Mouse (Mus musculus): ENCODE data around the gene 4930522L14Rik.
"Not testable (repeated sequence)": the region's sequence is repeated elsewhere in the genome, so short reads cannot be mapped to it uniquely, and the experiment has no call there.

GRCm38 (mm10) chr5:109799948-109800347 lies 48.3 kb upstream of the 4930522L14Rik start:
- not testable (repeated sequence) for TF ChIP-seq FLI1 (IDR thresholded peaks at IDR 0.05; ENCODE audit: low read length); GATA1 (IDR thresholded peaks at IDR 0.05; ENCODE audit: borderline replicate concordance, low read length)

Data from megakaryocyte, embryonic 14.5 days (primary cell).